Mouse (Mus musculus): ENCODE results near the gene Hpn.

GRCm38 (mm10) chr7:31050487-31050886 lies 64.6 kb downstream of the Hpn start:
- TF ChIP-seq CTCF (IDR thresholded peaks at IDR 0.05; ENCODE audit: low read depth, low read length) (no peak), POLR2AphosphoS5 (IDR thresholded peaks at IDR 0.05; ENCODE audit: insufficient replicate concordance, low read depth, low read length) (no peak), GATA1 (IDR thresholded peaks at IDR 0.05; ENCODE audit: borderline replicate concordance, low read length) (no peak), TAL1 (conservative IDR thresholded peaks at IDR 0.05; ENCODE audit: low read depth, low read length) (no peak)

All from G1E (cell line).